Mouse (Mus musculus) left cerebral cortex, adult 11 months (tissue): ENCODE data around the gene Cdk7.

Source experiments
- DNase-seq: peaks from one replicate; pipeline ENCODE4 v3.0.0; 2022; ENCODE audit warnings: low spot score

Gene Cdk7

GRCm38 (mm10) chr13:100725194-100725593 lies 5.5 kb downstream of the Cdk7 start:
- no peak for DNase-seq

GRCm38 (mm10) chr13:100724051-100724754 lies 6.5 kb downstream of the Cdk7 start:
- DNase-seq: no peak

GRCm38 (mm10) chr13:100721656-100722055 lies 9.1 kb downstream of the Cdk7 start:
- DNase-seq: no peak

- no peak for DNase-seq
These were observed 15.3 kb downstream of the Cdk7 start for GRCm38 (mm10) chr13:100715467-100715866.

- DNase-seq: no peak
These were observed 24.5 kb downstream of the Cdk7 start for GRCm38 (mm10) chr13:100706206-100706605.

GRCm38 (mm10) chr13:100703468-100703867 lies 27.3 kb downstream of the Cdk7 start:
- DNase-seq: no peak

GRCm38 (mm10) chr13:100698866-100699265 lies 31.9 kb downstream of the Cdk7 start:
- DNase-seq: no peak

GRCm38 (mm10) chr13:100697541-100697940 lies 33.2 kb downstream of the Cdk7 start:
- DNase-seq: no peak

- no peak for DNase-seq
These were observed 43.2 kb downstream of the Cdk7 start for GRCm38 (mm10) chr13:100687513-100687912.

- no peak for DNase-seq
These were observed 46.4 kb downstream of the Cdk7 start for GRCm38 (mm10) chr13:100684355-100684754.

GRCm38 (mm10) chr13:100682837-100683236 lies 47.9 kb downstream of the Cdk7 start:
- DNase-seq: no peak

- DNase-seq: no peak
These were observed 49.1 kb downstream of the Cdk7 start for GRCm38 (mm10) chr13:100681615-100682014.

- no peak for DNase-seq
These were observed 54.7 kb downstream of the Cdk7 start for GRCm38 (mm10) chr13:100675936-100676635.

- no peak for DNase-seq
These were observed 60.5 kb downstream of the Cdk7 start for GRCm38 (mm10) chr13:100670181-100670741.

GRCm38 (mm10) chr13:100669291-100670022 lies 61.3 kb downstream of the Cdk7 start, which contains the start of gene Ccdc125:
Gene Ccdc125, plus strand, starts transcription at chr13:100669717.
- no peak for DNase-seq

- DNase-seq: no peak
These were observed 70.8 kb downstream of the Cdk7 start for GRCm38 (mm10) chr13:100659864-100660456.

- DNase-seq: no peak
These were observed 72.6 kb downstream of the Cdk7 start for GRCm38 (mm10) chr13:100658091-100658490.
